Mouse (Mus musculus): ENCODE results near the gene Card19. TPM values are rescaled to one million over a fixed set of nuclear protein-coding genes. Genes with fewer than 3 reads are reported as not detected.

Card19 gene
- polyA plus RNA-seq, 1 experiment from 2014 or later = 27.4 TPM

GRCm38 (mm10) chr13:49163645-49164044, 52.2 kb downstream of the Card19 start:
- ATAC-seq (ENCODE audit: low FRiP score) (no peak), DNase-seq (ENCODE audit: low spot score) (no peak)
- no peaks in the 10 kb centered on the region for H3K36me3 ChIP-seq (ENCODE audit: control insufficient read depth, insufficient read depth, low read length)
- H3K9ac ChIP-seq (ENCODE audit: low read depth, low read length) = no peak overlapping the region
- no peak overlapping the region for H3K4me3 ChIP-seq (ENCODE audit: low read depth, low read length)
- H3K27me3 ChIP-seq (ENCODE audit: control insufficient read depth, insufficient read depth, low read length) = no peaks in the 10 kb centered on the region
- no peaks in the 10 kb centered on the region for H3K4me1 ChIP-seq (replicated peaks; ENCODE audit: control insufficient read depth, insufficient read depth, low read length)
- no peaks in the 10 kb centered on the region for H3K9me3 ChIP-seq (ENCODE audit: control insufficient read depth, low read length)
- 83% methylated on average over 7 of the region's 7 CpGs for WGBS
- no peak overlapping the region for H3K4me2 ChIP-seq (replicated peaks; ENCODE audit: low read depth, low read length)
- H3K27ac ChIP-seq (ENCODE audit: low read depth, low read length) = no peak overlapping the region

GRCm38 (mm10) chr13:49162722-49163121, 53.1 kb downstream of the Card19 start:
- Histone ChIP-seq H3K4me1 (replicated peaks; ENCODE audit: control insufficient read depth, insufficient read depth, low read length) (no peaks in the 10 kb centered on the region), H3K36me3 (ENCODE audit: control insufficient read depth, insufficient read depth, low read length) (no peaks in the 10 kb centered on the region), H3K9me3 (ENCODE audit: control insufficient read depth, low read length) (no peaks in the 10 kb centered on the region), H3K4me2 (replicated peaks; ENCODE audit: low read depth, low read length) (no peak overlapping the region), H3K9ac (ENCODE audit: low read depth, low read length) (no peak overlapping the region), H3K27me3 (ENCODE audit: control insufficient read depth, insufficient read depth, low read length) (no peaks in the 10 kb centered on the region), H3K27ac (ENCODE audit: low read depth, low read length) (no peak overlapping the region), H3K4me3 (ENCODE audit: low read depth, low read length) (no peak overlapping the region)
- ATAC-seq (ENCODE audit: low FRiP score) = no peak
- WGBS = 84% methylated on average over 4 of the region's 4 CpGs
- no peak for DNase-seq (ENCODE audit: low spot score)

- Histone ChIP-seq H3K27me3 (ENCODE audit: control insufficient read depth, insufficient read depth, low read length) (no peaks in the 10 kb centered on the region), H3K9ac (ENCODE audit: low read depth, low read length) (no peak overlapping the region), H3K4me1 (replicated peaks; ENCODE audit: control insufficient read depth, insufficient read depth, low read length) (no peaks in the 10 kb centered on the region), H3K36me3 (ENCODE audit: control insufficient read depth, insufficient read depth, low read length) (no peaks in the 10 kb centered on the region), H3K4me2 (replicated peaks; ENCODE audit: low read depth, low read length) (no peak overlapping the region), H3K9me3 (ENCODE audit: control insufficient read depth, low read length) (no peaks in the 10 kb centered on the region), H3K4me3 (ENCODE audit: low read depth, low read length) (no peak overlapping the region), H3K27ac (ENCODE audit: low read depth, low read length) (no peak overlapping the region)
- DNase-seq (ENCODE audit: low spot score) (no peak), ATAC-seq (ENCODE audit: low FRiP score) (no peak)
- WGBS = 68% methylated on average over 2 of the region's 2 CpGs
Observed at GRCm38 (mm10) chr13:49161236-49161635, 54.6 kb downstream of the Card19 start.

- 82% methylated on average over 10 of the region's 10 CpGs for WGBS
- no peaks in the 10 kb centered on the region for H3K9me3 ChIP-seq (ENCODE audit: control insufficient read depth, low read length)
- H3K27ac ChIP-seq (ENCODE audit: low read depth, low read length) = no peak overlapping the region
- no peak overlapping the region for H3K9ac ChIP-seq (ENCODE audit: low read depth, low read length)
- H3K27me3 ChIP-seq (ENCODE audit: control insufficient read depth, insufficient read depth, low read length) = no peaks in the 10 kb centered on the region
- no peak overlapping the region for H3K4me3 ChIP-seq (ENCODE audit: low read depth, low read length)
- ATAC-seq (ENCODE audit: low FRiP score) (no peak), DNase-seq (ENCODE audit: low spot score) (no peak)
- H3K4me1 ChIP-seq (replicated peaks; ENCODE audit: control insufficient read depth, insufficient read depth, low read length) = no peaks in the 10 kb centered on the region
- no peak overlapping the region for H3K4me2 ChIP-seq (replicated peaks; ENCODE audit: low read depth, low read length)
- H3K36me3 ChIP-seq (ENCODE audit: control insufficient read depth, insufficient read depth, low read length) = no peaks in the 10 kb centered on the region
Observed at GRCm38 (mm10) chr13:49158040-49158713, 57.7 kb downstream of the Card19 start.

GRCm38 (mm10) chr13:49156645-49157044, 59.2 kb downstream of the Card19 start:
- no peak overlapping the region for H3K9ac ChIP-seq (ENCODE audit: low read depth, low read length)
- no peaks in the 10 kb centered on the region for H3K27me3 ChIP-seq (ENCODE audit: control insufficient read depth, insufficient read depth, low read length)
- WGBS = 69% methylated on average over 4 of the region's 4 CpGs
- DNase-seq (ENCODE audit: low spot score) (no peak), ATAC-seq (ENCODE audit: low FRiP score) (no peak)
- no peaks in the 10 kb centered on the region for H3K9me3 ChIP-seq (ENCODE audit: control insufficient read depth, low read length)
- no peaks in the 10 kb centered on the region for H3K36me3 ChIP-seq (ENCODE audit: control insufficient read depth, insufficient read depth, low read length)
- H3K27ac ChIP-seq (ENCODE audit: low read depth, low read length) = no peak overlapping the region
- no peak overlapping the region for H3K4me3 ChIP-seq (ENCODE audit: low read depth, low read length)
- H3K4me1 ChIP-seq (replicated peaks; ENCODE audit: control insufficient read depth, insufficient read depth, low read length) = no peaks in the 10 kb centered on the region
- H3K4me2 ChIP-seq (replicated peaks; ENCODE audit: low read depth, low read length) = no peak overlapping the region

GRCm38 (mm10) chr13:49154621-49155020, 61.2 kb downstream of the Card19 start:
- H3K27ac ChIP-seq (ENCODE audit: low read depth, low read length) = no peak overlapping the region
- no peaks in the 10 kb centered on the region for H3K36me3 ChIP-seq (ENCODE audit: control insufficient read depth, insufficient read depth, low read length)
- ATAC-seq (ENCODE audit: low FRiP score) = no peak
- no peak for DNase-seq (ENCODE audit: low spot score)
- H3K4me3 ChIP-seq (ENCODE audit: low read depth, low read length) = no peak overlapping the region
- no peak overlapping the region for H3K4me2 ChIP-seq (replicated peaks; ENCODE audit: low read depth, low read length)
- WGBS = 75% methylated on average over 7 of the region's 7 CpGs
- H3K27me3 ChIP-seq (ENCODE audit: control insufficient read depth, insufficient read depth, low read length) = 0 out of 2 replicates have a peak, but pooled peaks cover 4% of the 10 kb centered on the region
- H3K9me3 ChIP-seq (ENCODE audit: control insufficient read depth, low read length) = no peaks in the 10 kb centered on the region
- H3K9ac ChIP-seq (ENCODE audit: low read depth, low read length) = no peak overlapping the region
- H3K4me1 ChIP-seq (replicated peaks; ENCODE audit: control insufficient read depth, insufficient read depth, low read length) = no peaks in the 10 kb centered on the region

GRCm38 (mm10) chr13:49154028-49154427, 61.8 kb downstream of the Card19 start:
- ATAC-seq (ENCODE audit: low FRiP score) = no peak
- 83% methylated on average over 10 of the region's 10 CpGs for WGBS
- H3K4me3 ChIP-seq (ENCODE audit: low read depth, low read length) = no peak overlapping the region
- H3K9me3 ChIP-seq (ENCODE audit: control insufficient read depth, low read length) = no peaks in the 10 kb centered on the region
- no peak overlapping the region for H3K4me2 ChIP-seq (replicated peaks; ENCODE audit: low read depth, low read length)
- no peaks in the 10 kb centered on the region for H3K36me3 ChIP-seq (ENCODE audit: control insufficient read depth, insufficient read depth, low read length)
- H3K4me1 ChIP-seq (replicated peaks; ENCODE audit: control insufficient read depth, insufficient read depth, low read length) = no peaks in the 10 kb centered on the region
- H3K27ac ChIP-seq (ENCODE audit: low read depth, low read length) = no peak overlapping the region
- DNase-seq (ENCODE audit: low spot score) = no peak
- peaks cover 4% of the 10 kb centered on the region; the same call in 1 of the 2 replicates for H3K27me3 ChIP-seq (ENCODE audit: control insufficient read depth, insufficient read depth, low read length)
- no peak overlapping the region for H3K9ac ChIP-seq (ENCODE audit: low read depth, low read length)

Other genes starting within 250 kb of the Card19 start
- gene Fam120a, start 248.0 kb downstream of the Card19 start, polyA plus RNA-seq (2014; fragmentation: Nextera tagmentation; extraction: Ambion mirVana) = 18.7 and 24.9 TPM in 2 replicates
- gene Wnk2, start 68.0 kb downstream of the Card19 start, polyA plus RNA-seq (2014; fragmentation: Nextera tagmentation; extraction: Ambion mirVana) = 8.5 and 11.0 TPM in 2 replicates
- gene Ninj1, start 28.6 kb downstream of the Card19 start, polyA plus RNA-seq (2014; fragmentation: Nextera tagmentation; extraction: Ambion mirVana) = 20.6 and 21.5 TPM in 2 replicates
- gene Susd3, start 32.7 kb upstream of the Card19 start, polyA plus RNA-seq (2014; fragmentation: Nextera tagmentation; extraction: Ambion mirVana) = 0.63 and 0.73 TPM in 2 replicates
- gene Fgd3, start 104.3 kb upstream of the Card19 start, polyA plus RNA-seq (2014; fragmentation: Nextera tagmentation; extraction: Ambion mirVana) = 0.56 and 1.1 TPM in 2 replicates
- gene Bicd2, start 125.5 kb upstream of the Card19 start, polyA plus RNA-seq (2014; fragmentation: Nextera tagmentation; extraction: Ambion mirVana) = 26.9 and 29.5 TPM in 2 replicates
- 14.1 and 14.6 TPM in 2 replicates for gene Ippk, start 205.2 kb upstream of the Card19 start, polyA plus RNA-seq (2014; fragmentation: Nextera tagmentation; extraction: Ambion mirVana)